Comparison of ENCODE assay signal across 12 mouse cellular contexts in genomic region chr5:124015727-124016126, GRCm38 (mm10). TPM values are rescaled to one million over a fixed set of nuclear protein-coding genes. Genes with fewer than 3 reads are reported as not detected.
DNase-seq lines count a peak whose midpoint lies in the region; ATAC-seq and TF ChIP-seq lines count a peak whose summit lies in the region.
"Had no signal": no experiment of that assay in that cellular context is flagged by ENCODE, and none has a peak within 500 bp of the region (broad histone marks: within the 10 kb centered on the region; RNA-seq: fewer than 3 reads in every experiment).

No protein-coding gene starts in this region.

- no peak for TF ChIP-seq CTCF in heart, postnatal 0 days (IDR thresholded peaks at IDR 0.05; ENCODE audit: low read depth)
- no peak for TF ChIP-seq CTCF in lung, postnatal 0 days (IDR thresholded peaks at IDR 0.05)
- no peak for TF ChIP-seq CTCF in lung, adult 2 months (IDR thresholded peaks at IDR 0.05; ENCODE audit: insufficient read depth, low read length)
- TF ChIP-seq CTCF in liver, postnatal 0 days (IDR thresholded peaks at IDR 0.05; ENCODE audit: low read depth): no peak

- no peak overlapping the region for H3K4me2 ChIP-seq in heart, postnatal 0 days (ENCODE audit: low read depth, low read length)
- no peak overlapping the region for H3K4me2 ChIP-seq in lung, postnatal 0 days (replicated peaks; ENCODE audit: low read depth, low read length)
- no peak overlapping the region for H3K4me2 ChIP-seq in liver, postnatal 0 days (ENCODE audit: low read depth, low read length)

- H3K9me3 ChIP-seq in heart, postnatal 0 days (replicated peaks; ENCODE audit: control insufficient read depth, low read length): no peaks in the 10 kb centered on the region
- no peaks in the 10 kb centered on the region for H3K9me3 ChIP-seq in lung, postnatal 0 days (ENCODE audit: low read length)
- no peaks in the 10 kb centered on the region for H3K9me3 ChIP-seq in liver, postnatal 0 days (ENCODE audit: low read length)
- H3K9me3 ChIP-seq: liver, embryonic 15.5 days had no signal

- DNase-seq in adrenal gland, postnatal 10 days: peak; percentile 13
- DNase-seq in adrenal gland, adult 18-20 months (ENCODE audit: low spot score in 2 of 2): no peak
- DNase-seq in heart, postnatal 0 days (ENCODE audit: low spot score): no peak
- DNase-seq in heart, adult 9 months (ENCODE audit: low spot score in 2 of 2): no peak
- no peak for DNase-seq in lung, postnatal 0 days (ENCODE audit: low spot score)
- DNase-seq in lung, adult 2 months: no peak
- no peak for DNase-seq in liver, postnatal 0 days
- DNase-seq in retina, embryonic 14.5 days (ENCODE audit: low spot score): no peak
- DNase-seq: right cerebral cortex, postnatal 14 days; thymus, postnatal 14 days had no signal

- no peak for TF ChIP-seq POLR2A in lung, adult 2 months (IDR thresholded peaks at IDR 0.05; ENCODE audit: borderline replicate concordance, extremely low read depth, low read depth, low read length)

- peak overlapping the region; percentile 71 for H3K27ac ChIP-seq in heart, postnatal 0 days (ENCODE audit: low read depth)
- H3K27ac ChIP-seq in lung, postnatal 0 days (ENCODE audit: low read length): peak overlapping the region; percentile 38; the same call in 1 of the 2 replicates
- H3K27ac ChIP-seq in liver, postnatal 0 days (ENCODE audit: low read depth): 0 out of 2 replicates have a peak overlapping the region, but pooled peaks have one; percentile 6
- H3K27ac ChIP-seq: liver, embryonic 15.5 days had no signal

- H3K4me3 ChIP-seq in heart, postnatal 0 days (ENCODE audit: low read depth, low read length): no peak overlapping the region
- H3K4me3 ChIP-seq in lung, postnatal 0 days (ENCODE audit: low read depth, low read length): no peak overlapping the region
- no peak overlapping the region for H3K4me3 ChIP-seq in lung, adult 2 months (replicated peaks; ENCODE audit: extremely low read depth, low read depth, low read length)
- no peak overlapping the region for H3K4me3 ChIP-seq in liver, postnatal 0 days (ENCODE audit: low read depth, low read length)
- H3K4me3 ChIP-seq: liver, embryonic 15.5 days had no signal

- H3K9ac ChIP-seq in heart, postnatal 0 days (replicated peaks; ENCODE audit: low read depth, low read length): no peak overlapping the region
- no peak overlapping the region for H3K9ac ChIP-seq in lung, postnatal 0 days (replicated peaks; ENCODE audit: low read depth)
- no peak overlapping the region for H3K9ac ChIP-seq in liver, postnatal 0 days (replicated peaks)
- H3K9ac ChIP-seq: liver, embryonic 15.5 days had no signal

- no peaks in the 10 kb centered on the region for H3K36me3 ChIP-seq in heart, postnatal 0 days (replicated peaks; ENCODE audit: control insufficient read depth, insufficient read depth, low read length)
- H3K36me3 ChIP-seq in lung, postnatal 0 days (ENCODE audit: insufficient read depth, low read length): no peaks in the 10 kb centered on the region
- no peaks in the 10 kb centered on the region for H3K36me3 ChIP-seq in liver, postnatal 0 days (replicated peaks; ENCODE audit: insufficient read depth, low read length)

- no peak for TF ChIP-seq EP300 in heart, postnatal 0 days (IDR thresholded peaks at IDR 0.05; ENCODE audit: low read depth)
- no peak for TF ChIP-seq EP300 in lung, postnatal 0 days (IDR thresholded peaks at IDR 0.05)
- TF ChIP-seq EP300 in liver, postnatal 0 days (IDR thresholded peaks at IDR 0.05; ENCODE audit: low read depth): no peak

- no peaks in the 10 kb centered on the region for H3K27me3 ChIP-seq in heart, postnatal 0 days (ENCODE audit: control insufficient read depth, insufficient read depth, low read length)
- no peaks in the 10 kb centered on the region for H3K27me3 ChIP-seq in lung, postnatal 0 days (replicated peaks; ENCODE audit: insufficient read depth, low read length)
- H3K27me3 ChIP-seq in liver, postnatal 0 days (ENCODE audit: insufficient read depth, low read length): no peaks in the 10 kb centered on the region
- H3K27me3 ChIP-seq: liver, embryonic 15.5 days had no signal

- H3K4me1 ChIP-seq in heart, postnatal 0 days (ENCODE audit: control insufficient read depth, insufficient read depth): peaks cover 93% of the 10 kb centered on the region
- peaks cover 58% of the 10 kb centered on the region; the same call in 1 of the 2 replicates for H3K4me1 ChIP-seq in lung, postnatal 0 days (ENCODE audit: insufficient read depth, low read depth, low read length)
- peaks cover 50% of the 10 kb centered on the region for H3K4me1 ChIP-seq in lung, adult 2 months (ENCODE audit: control insufficient read depth, insufficient read depth, low read length)
- peaks cover 92% of the 10 kb centered on the region for H3K4me1 ChIP-seq in liver, postnatal 0 days (ENCODE audit: insufficient read depth)

- 61% methylated on average over 2 of the region's 2 CpGs for WGBS in heart, postnatal 0 days
- 91% methylated on average over 2 of the region's 2 CpGs for WGBS in lung, postnatal 0 days
- whole genome bisulfite sequencing in lung, adult 2 months: 59% methylated on average over 2 of the region's 2 CpGs
- WGBS in liver, postnatal 0 days (ENCODE audit: insufficient replicate concordance): 72% methylated on average over 2 of the region's 2 CpGs

- no peak for ATAC-seq in heart, postnatal 0 days (ENCODE audit: insufficient read depth, low read depth)
- ATAC-seq in lung, postnatal 0 days: no peak
- no peak for ATAC-seq in liver, postnatal 0 days
- ATAC-seq: forebrain, embryonic 16.5 days had no signal

RNA-seq across cellular contexts. Expression of gene Vps37b, which starts 16.3 kb away (rescaled TPM):
- 10 to 100 TPM; 41.1 to 58.1 TPM for total RNA-seq in adrenal gland, postnatal 10 days (2021)
- total RNA-seq in adrenal gland, adult 18-20 months (2021): 100 to 1,000 TPM in 1 of 2 experiments, 10 to 100 TPM in 1; 97.2 to 127 TPM
- 51.4 and 59.6 TPM in 2 replicates for total RNA-seq in heart, postnatal 0 days (2014; rRNA removed; ENCODE audit: low replicate concordance)
- polyA plus RNA-seq in heart, postnatal 0 days (2015; fragmentation: Nextera tagmentation; extraction: Ambion mirVana): 44.5 and 55.7 TPM in 2 replicates
- 28.5 and 31.0 TPM in 2 replicates for polyA plus RNA-seq in lung, postnatal 0 days (2015; fragmentation: Nextera tagmentation; extraction: Ambion mirVana)
- polyA plus RNA-seq in lung, adult 2 months (2012; rRNA removed): 36.6 and 39.3 TPM in 2 replicates
- 16.4 and 17.6 TPM in 2 replicates for polyA plus RNA-seq in liver, postnatal 0 days (2015; fragmentation: Nextera tagmentation; extraction: Ambion mirVana)

RNA-seq across cellular contexts. Expression of gene Hip1r, which starts 42.3 kb away (rescaled TPM):
- total RNA-seq in adrenal gland, postnatal 10 days (2021): 10 to 100 TPM; 18.2 to 22.5 TPM
- 10 to 100 TPM; 20.1 to 28.4 TPM for total RNA-seq in adrenal gland, adult 18-20 months (2021)
- total RNA-seq in heart, postnatal 0 days (2014; rRNA removed; ENCODE audit: low replicate concordance): 16.3 and 29.2 TPM in 2 replicates
- 9.3 and 11.9 TPM in 2 replicates for polyA plus RNA-seq in heart, postnatal 0 days (2015; fragmentation: Nextera tagmentation; extraction: Ambion mirVana)
- polyA plus RNA-seq in lung, postnatal 0 days (2015; fragmentation: Nextera tagmentation; extraction: Ambion mirVana): 20.0 and 22.7 TPM in 2 replicates
- polyA plus RNA-seq in lung, adult 2 months (2012; rRNA removed): 31.9 and 36.4 TPM in 2 replicates
- 10.1 and 13.5 TPM in 2 replicates for polyA plus RNA-seq in liver, postnatal 0 days (2015; fragmentation: Nextera tagmentation; extraction: Ambion mirVana)

Comparison
In these comparisons a context has a peak if more than half of its experiments do, and no peak if none do; other contexts are left out.
1. H3K27ac ChIP-seq: peak in every context shown above with its lines; median percentile 71 in heart, postnatal 0 days; 38 in lung, postnatal 0 days; 6 in liver, postnatal 0 days.